Mouse (Mus musculus): Measurements from ENCODE around the gene Gm20388. TPM values are rescaled to one million over a fixed set of nuclear protein-coding genes. Genes with fewer than 3 reads are reported as not detected.

Gene Gm20388
- polyA plus RNA-seq, 1 experiment from 2014 or later: not detected

GRCm38 (mm10) chr8:123122670-123123069, 3212.0 kb downstream of the Gm20388 start:
- Histone ChIP-seq H3K9ac (no peak overlapping the region), H3K4me1 (peaks cover 24% of the 10 kb centered on the region), H3K27ac (replicated peaks) (no peak overlapping the region), H3K4me3 (no peak overlapping the region), H3K4me2 (no peak overlapping the region), H3K27me3 (replicated peaks) (peaks cover 70% of the 10 kb centered on the region), H3K36me3 (no peaks in the 10 kb centered on the region), H3K9me3 (no peaks in the 10 kb centered on the region)
- WGBS: 66% methylated on average over 5 of the region's 5 CpGs
- ATAC-seq (ENCODE audit: extremely low read depth, insufficient number of reproducible peaks, low FRiP score, low TSS enrichment): no peak

GRCm38 (mm10) chr8:123126193-123126816, 3215.7 kb downstream of the Gm20388 start:
- Histone ChIP-seq H3K4me3 (no peak overlapping the region), H3K4me2 (peak overlapping the region; percentile 30; the same call in 1 of the 2 replicates), H3K4me1 (peaks cover 15% of the 10 kb centered on the region), H3K36me3 (no peaks in the 10 kb centered on the region), H3K9ac (no peak overlapping the region), H3K27ac (replicated peaks) (no peak overlapping the region), H3K9me3 (no peaks in the 10 kb centered on the region), H3K27me3 (replicated peaks) (peaks cover 62% of the 10 kb centered on the region)
- 8% methylated on average over 19 of the region's 19 CpGs for WGBS
- ATAC-seq (ENCODE audit: extremely low read depth, insufficient number of reproducible peaks, low FRiP score, low TSS enrichment): no peak

GRCm38 (mm10) chr8:123131041-123131440, 3220.4 kb downstream of the Gm20388 start:
- Histone ChIP-seq H3K27me3 (replicated peaks) (peaks cover 35% of the 10 kb centered on the region), H3K27ac (replicated peaks) (no peak overlapping the region), H3K4me2 (peak overlapping the region; percentile 21; the same call in 1 of the 2 replicates), H3K9ac (no peak overlapping the region), H3K9me3 (peaks cover 3% of the 10 kb centered on the region; the same call in 1 of the 2 replicates), H3K4me3 (no peak overlapping the region), H3K4me1 (peaks cover 17% of the 10 kb centered on the region), H3K36me3 (no peaks in the 10 kb centered on the region)
- no peak for ATAC-seq (ENCODE audit: extremely low read depth, insufficient number of reproducible peaks, low FRiP score, low TSS enrichment)
- 43% methylated on average over 9 of the region's 9 CpGs for WGBS

- Histone ChIP-seq H3K9ac (no peak overlapping the region), H3K36me3 (no peaks in the 10 kb centered on the region), H3K4me3 (no peak overlapping the region), H3K27ac (replicated peaks) (no peak overlapping the region), H3K4me2 (no peak overlapping the region), H3K27me3 (replicated peaks) (peaks cover 15% of the 10 kb centered on the region), H3K4me1 (peaks cover 26% of the 10 kb centered on the region), H3K9me3 (peaks cover 3% of the 10 kb centered on the region; the same call in 1 of the 2 replicates)
- 92% methylated on average over 2 of the region's 2 CpGs for WGBS
- no peak for ATAC-seq (ENCODE audit: extremely low read depth, insufficient number of reproducible peaks, low FRiP score, low TSS enrichment)
Observed at GRCm38 (mm10) chr8:123132953-123133352, 3222.3 kb downstream of the Gm20388 start.

GRCm38 (mm10) chr8:123134149-123134713, 3223.6 kb downstream of the Gm20388 start:
- no peak overlapping the region for H3K4me2 ChIP-seq
- no peak for ATAC-seq (ENCODE audit: extremely low read depth, insufficient number of reproducible peaks, low FRiP score, low TSS enrichment)
- no peaks in the 10 kb centered on the region for H3K36me3 ChIP-seq
- H3K27ac ChIP-seq (replicated peaks): no peak overlapping the region
- H3K4me1 ChIP-seq: peaks cover 32% of the 10 kb centered on the region
- peaks cover 3% of the 10 kb centered on the region; the same call in 1 of the 2 replicates for H3K9me3 ChIP-seq
- WGBS: 81% methylated on average over 11 of the region's 11 CpGs
- no peak overlapping the region for H3K4me3 ChIP-seq
- no peak overlapping the region for H3K9ac ChIP-seq
- H3K27me3 ChIP-seq (replicated peaks): 0 out of 2 replicates have a peak, but pooled peaks cover 3% of the 10 kb centered on the region

- Histone ChIP-seq H3K36me3 (no peaks in the 10 kb centered on the region), H3K4me3 (no peak overlapping the region), H3K9ac (no peak overlapping the region), H3K27me3 (replicated peaks) (no peaks in the 10 kb centered on the region), H3K27ac (replicated peaks) (no peak overlapping the region), H3K4me1 (peaks cover 32% of the 10 kb centered on the region), H3K4me2 (no peak overlapping the region), H3K9me3 (peaks cover 3% of the 10 kb centered on the region; the same call in 1 of the 2 replicates)
- WGBS: 36% methylated on average over 7 of the region's 7 CpGs
- ATAC-seq (ENCODE audit: extremely low read depth, insufficient number of reproducible peaks, low FRiP score, low TSS enrichment): no peak
Observed at GRCm38 (mm10) chr8:123135406-123135805, 3224.8 kb downstream of the Gm20388 start.

- no peaks in the 10 kb centered on the region for H3K36me3 ChIP-seq
- WGBS: 55% methylated on average over 9 of the region's 9 CpGs
- peaks cover 3% of the 10 kb centered on the region; the same call in 1 of the 2 replicates for H3K9me3 ChIP-seq
- H3K4me3 ChIP-seq: no peak overlapping the region
- no peak overlapping the region for H3K4me2 ChIP-seq
- H3K27ac ChIP-seq (replicated peaks): no peak overlapping the region
- H3K9ac ChIP-seq: no peak overlapping the region
- H3K4me1 ChIP-seq: peaks cover 32% of the 10 kb centered on the region
- H3K27me3 ChIP-seq (replicated peaks): no peaks in the 10 kb centered on the region
- no peak for ATAC-seq (ENCODE audit: extremely low read depth, insufficient number of reproducible peaks, low FRiP score, low TSS enrichment)
Observed at GRCm38 (mm10) chr8:123135806-123136205, 3225.2 kb downstream of the Gm20388 start.

- H3K27me3 ChIP-seq (replicated peaks): no peaks in the 10 kb centered on the region
- 73% methylated on average over 9 of the region's 9 CpGs for WGBS
- no peak overlapping the region for H3K4me2 ChIP-seq
- peaks cover 32% of the 10 kb centered on the region for H3K4me1 ChIP-seq
- H3K4me3 ChIP-seq: no peak overlapping the region
- ATAC-seq (ENCODE audit: extremely low read depth, insufficient number of reproducible peaks, low FRiP score, low TSS enrichment): no peak
- H3K36me3 ChIP-seq: no peaks in the 10 kb centered on the region
- no peak overlapping the region for H3K9ac ChIP-seq
- no peak overlapping the region for H3K27ac ChIP-seq (replicated peaks)
- H3K9me3 ChIP-seq: peaks cover 3% of the 10 kb centered on the region; the same call in 1 of the 2 replicates
Observed at GRCm38 (mm10) chr8:123136287-123136686, 3225.6 kb downstream of the Gm20388 start.

GRCm38 (mm10) chr8:123137645-123138077, 3227.0 kb downstream of the Gm20388 start:
- peaks cover 41% of the 10 kb centered on the region for H3K4me1 ChIP-seq
- H3K4me3 ChIP-seq: no peak overlapping the region
- H3K4me2 ChIP-seq: no peak overlapping the region
- H3K27me3 ChIP-seq (replicated peaks): no peaks in the 10 kb centered on the region
- H3K9ac ChIP-seq: peak overlapping the region; percentile 41
- H3K27ac ChIP-seq (replicated peaks): peak overlapping the region; percentile 74
- peak; percentile 59; the same call in 1 of the 2 replicates for ATAC-seq (ENCODE audit: extremely low read depth, insufficient number of reproducible peaks, low FRiP score, low TSS enrichment)
- H3K9me3 ChIP-seq: peaks cover 3% of the 10 kb centered on the region; the same call in 1 of the 2 replicates
- no peaks in the 10 kb centered on the region for H3K36me3 ChIP-seq
- WGBS: 6% methylated on average over 2 of the region's 2 CpGs

GRCm38 (mm10) chr8:123138741-123139140, 3228.1 kb downstream of the Gm20388 start:
- H3K4me3 ChIP-seq: no peak overlapping the region
- no peak overlapping the region for H3K9ac ChIP-seq
- H3K4me1 ChIP-seq: peaks cover 42% of the 10 kb centered on the region
- no peak overlapping the region for H3K27ac ChIP-seq (replicated peaks)
- WGBS: 64% methylated on average over 4 of the region's 4 CpGs
- no peaks in the 10 kb centered on the region for H3K27me3 ChIP-seq (replicated peaks)
- H3K9me3 ChIP-seq: no peaks in the 10 kb centered on the region
- H3K4me2 ChIP-seq: no peak overlapping the region
- H3K36me3 ChIP-seq: no peaks in the 10 kb centered on the region
- no peak for ATAC-seq (ENCODE audit: extremely low read depth, insufficient number of reproducible peaks, low FRiP score, low TSS enrichment)

- H3K27me3 ChIP-seq (replicated peaks): no peaks in the 10 kb centered on the region
- H3K4me3 ChIP-seq: no peak overlapping the region
- H3K4me1 ChIP-seq: peaks cover 29% of the 10 kb centered on the region
- 64% methylated on average over 14 of the region's 14 CpGs for WGBS
- no peak overlapping the region for H3K9ac ChIP-seq
- H3K9me3 ChIP-seq: no peaks in the 10 kb centered on the region
- H3K27ac ChIP-seq (replicated peaks): peak overlapping the region; percentile 40
- H3K4me2 ChIP-seq: no peak overlapping the region
- H3K36me3 ChIP-seq: no peaks in the 10 kb centered on the region
- no peak for ATAC-seq (ENCODE audit: extremely low read depth, insufficient number of reproducible peaks, low FRiP score, low TSS enrichment)
Observed at GRCm38 (mm10) chr8:123141741-123142462, 3231.3 kb downstream of the Gm20388 start.

All from heart, embryonic 13.5 days (tissue).